18 mouse cellular contexts compared by ENCODE assay signal in genomic region chr10:41765586-41765985, GRCm38 (mm10). TPM values are rescaled to one million over a fixed set of nuclear protein-coding genes. Genes with fewer than 3 reads are reported as not detected.
"Had no signal": no experiment of that assay in that cellular context is flagged by ENCODE, and none has a peak within 500 bp of the region (broad histone marks: within the 10 kb centered on the region; RNA-seq: fewer than 3 reads in every experiment).

No protein-coding gene starts in this region.

- H3K27ac ChIP-seq: layer of hippocampus, adult 2 months; limb, embryonic 12.5 days; liver, embryonic 13.5 days; lung, embryonic 15.5 days; macrophage; neural tube, embryonic 13.5 days had no signal

- H3K9me3 ChIP-seq: limb, embryonic 12.5 days; liver, embryonic 13.5 days; lung, embryonic 15.5 days; neural tube, embryonic 13.5 days had no signal

- ATAC-seq: liver, postnatal 0 days; midbrain, embryonic 16.5 days had no signal

- DNase-seq: kidney, postnatal 10 days; kidney, postnatal 4 days; liver; liver, embryonic 13.5 days; liver, postnatal 0 days; lung, postnatal 14 days; right cerebral cortex, adult 18-20 months; right cerebral cortex, postnatal 25 days; thymus, adult 2 months; thymus, postnatal 25 days had no signal

- H3K4me1 ChIP-seq: limb, embryonic 12.5 days; liver, embryonic 13.5 days; lung, embryonic 15.5 days; neural tube, embryonic 13.5 days had no signal

- H3K36me3 ChIP-seq: limb, embryonic 12.5 days; liver, embryonic 13.5 days; lung, embryonic 15.5 days; neural tube, embryonic 13.5 days had no signal

- H3K9ac ChIP-seq: limb, embryonic 12.5 days; liver, embryonic 13.5 days; liver, postnatal 0 days; lung, embryonic 15.5 days; neural tube, embryonic 13.5 days had no signal

- H3K4me3 ChIP-seq: layer of hippocampus, adult 2 months; limb, embryonic 12.5 days; liver, embryonic 13.5 days; lung, embryonic 15.5 days; megakaryocyte, embryonic 14.5 days; neural tube, embryonic 13.5 days had no signal

- H3K4me2 ChIP-seq: limb, embryonic 12.5 days; liver, embryonic 13.5 days; lung, embryonic 15.5 days; midbrain, embryonic 11.5 days; neural tube, embryonic 13.5 days had no signal

- H3K27me3 ChIP-seq: limb, embryonic 12.5 days; liver, embryonic 13.5 days; lung, embryonic 15.5 days; megakaryocyte, embryonic 14.5 days; neural tube, embryonic 13.5 days had no signal

RNA-seq across cellular contexts. Expression of gene Ccdc162, which starts 49.2 kb away (rescaled TPM):
- polyA plus RNA-seq: macrophage had no signal
